Mouse (Mus musculus) CH12.LX (cell line): ENCODE measurements around the gene Arvcf. TPM values are rescaled to one million over a fixed set of nuclear protein-coding genes. Genes with fewer than 3 reads are reported as not detected.

Experiments
- DNase-seq: peaks from one replicate; pipeline ENCODE4 v3.0.0-alpha.2; 2013; ENCODE audit errors: extremely low read depth
- H3K27ac ChIP-seq: 2 replicates; pipeline ENCODE4 v1.5.1; 2012; ENCODE audit warnings: low read depth, mild to moderate bottlenecking, control low read depth, moderate library complexity; ENCODE audit not compliant: insufficient read depth
- H3K27me3 ChIP-seq: replicated peaks from 2 replicates; pipeline ENCODE3; 2012; ENCODE audit warnings: inconsistent platforms
- H3K36me3 ChIP-seq, 2 experiments: replicated peaks in 1 of 2; 2 replicates each; pipeline versions ENCODE3 to v1.6.1; 2012; ENCODE audit warnings: inconsistent platforms in 1 of 2, low read length in 1 of 2, mild to moderate bottlenecking in 1 of 2, mixed read lengths in 1 of 2, moderate library complexity in 1 of 2; ENCODE audit not compliant: control insufficient read depth in 1 of 2, insufficient read depth in 1 of 2
- H3K4me1 ChIP-seq, 2 experiments: 2 replicates each; pipeline ENCODE4 v1.6.1; 2012; ENCODE audit warnings: inconsistent platforms in 1 of 2, moderate library complexity in 1 of 2; ENCODE audit not compliant: insufficient read depth in 2 of 2, control insufficient read depth in 1 of 2
- H3K4me2 ChIP-seq: 2 replicates; pipeline ENCODE4 v1.6.1; 2012; ENCODE audit warnings: low read depth, mild to moderate bottlenecking, control low read depth; ENCODE audit not compliant: poor library complexity, insufficient read depth, severe bottlenecking
- H3K4me3 ChIP-seq, 3 experiments: fragments of 150-350 bp in 1 of 3; sonication (generic) in 1 of 3; replicated peaks in 1 of 3; 2 replicates each; pipeline versions ENCODE3 to v1.5.1; 2011 to 2012; ENCODE audit warnings: low read depth in 2 of 3, low read length in 2 of 3, mild to moderate bottlenecking in 2 of 3, moderate library complexity in 2 of 3, control low read depth in 1 of 3, improper control_type of control experiment in 1 of 3, inconsistent platforms in 1 of 3, mixed read lengths in 1 of 3; ENCODE audit not compliant: poor library complexity in 1 of 3
- H3K79me2 ChIP-seq: replicated peaks from 2 replicates; pipeline ENCODE4 v1.6.1; 2012; ENCODE audit warnings: mild to moderate bottlenecking, moderate library complexity; ENCODE audit not compliant: control insufficient read depth, poor library complexity, insufficient read depth, severe bottlenecking; ENCODE audit errors: extremely low read depth
- H3K9ac ChIP-seq: 2 replicates; pipeline ENCODE4 v1.6.1; 2012; ENCODE audit warnings: low read depth, mild to moderate bottlenecking, control low read depth, moderate library complexity; ENCODE audit not compliant: insufficient read depth
- H3K9me3 ChIP-seq: replicated peaks from 2 replicates; pipeline ENCODE3; 2012; ENCODE audit warnings: low read length, inconsistent platforms, mixed read lengths
- BHLHE40 ChIP-seq: IDR thresholded peaks from 2 replicates; pipeline ENCODE4 v1.6.1; 2011; ENCODE audit warnings: mild to moderate bottlenecking, low read depth, low read length, improper control_type of control experiment
- CTCF ChIP-seq, 2 experiments: IDR thresholded peaks in 1 of 2; conservative IDR thresholded peaks in 1 of 2; 2 replicates each; pipeline ENCODE4 v1.5.1; 2011 to 2012; ENCODE audit warnings: low read depth in 2 of 2, low read length in 2 of 2, improper control_type of control experiment in 1 of 2, inconsistent platforms in 1 of 2, mild to moderate bottlenecking in 1 of 2, moderate library complexity in 1 of 2
- E2F4 ChIP-seq: IDR thresholded peaks from 2 replicates; pipeline ENCODE4 v1.6.1; 2011; ENCODE audit warnings: low read depth, low read length, improper control_type of control experiment; ENCODE audit not compliant: insufficient replicate concordance
- ELF1 ChIP-seq: IDR thresholded peaks from 2 replicates; pipeline ENCODE4 v1.6.1; 2014; ENCODE audit warnings: low read depth, mild to moderate bottlenecking, inconsistent platforms, low read length, improper control_type of control experiment
- EP300 ChIP-seq: IDR thresholded peaks from 2 replicates; pipeline ENCODE4 v1.6.1; 2011; ENCODE audit warnings: low read length, improper control_type of control experiment
- ETS1 ChIP-seq: conservative IDR thresholded peaks from 2 replicates; pipeline ENCODE4 v1.6.1; 2012; ENCODE audit warnings: low read depth, mild to moderate bottlenecking, inconsistent platforms, low read length, improper control_type of control experiment, moderate library complexity
- GABPA ChIP-seq: IDR thresholded peaks from 2 replicates; pipeline ENCODE4 v1.6.1; 2012; ENCODE audit warnings: low read depth, low read length, improper control_type of control experiment, inconsistent platforms; ENCODE audit not compliant: insufficient replicate concordance
- HCFC1 ChIP-seq: IDR thresholded peaks from 2 replicates; pipeline ENCODE4 v1.6.1; 2012; ENCODE audit warnings: low read depth, mild to moderate bottlenecking, inconsistent platforms, low read length, improper control_type of control experiment
- IRF4 ChIP-seq: IDR thresholded peaks from 2 replicates; pipeline ENCODE4 v1.6.1; 2014; ENCODE audit warnings: low read depth, mild to moderate bottlenecking, inconsistent platforms, low read length, improper control_type of control experiment
- JUN ChIP-seq: IDR thresholded peaks from 2 replicates; pipeline ENCODE4 v1.6.1; 2011; ENCODE audit warnings: low read depth, mild to moderate bottlenecking, low read length, improper control_type of control experiment, moderate library complexity; ENCODE audit not compliant: insufficient read depth
- JUND ChIP-seq: conservative IDR thresholded peaks from 2 replicates; pipeline ENCODE4 v1.6.1; 2011; ENCODE audit warnings: low read depth, low read length, improper control_type of control experiment
- KAT2A ChIP-seq: IDR thresholded peaks from 2 replicates; pipeline ENCODE4 v1.6.1; 2012; ENCODE audit warnings: low read length, improper control_type of control experiment, inconsistent platforms; ENCODE audit not compliant: insufficient replicate concordance
- MAZ ChIP-seq: IDR thresholded peaks from 2 replicates; pipeline ENCODE4 v1.6.1; 2012; ENCODE audit warnings: low read depth, mild to moderate bottlenecking, inconsistent platforms, low read length, improper control_type of control experiment, moderate library complexity
- MXI1 ChIP-seq: IDR thresholded peaks from 2 replicates; pipeline ENCODE4 v1.6.1; 2011; ENCODE audit warnings: mild to moderate bottlenecking, low read depth, low read length, improper control_type of control experiment
- MYC ChIP-seq: IDR thresholded peaks from 2 replicates; pipeline ENCODE4 v1.6.1; 2011; ENCODE audit warnings: low read depth, mild to moderate bottlenecking, improper control_type of control experiment, low read length
- NRF1 ChIP-seq: IDR thresholded peaks from 2 replicates; pipeline ENCODE4 v1.6.1; 2014; ENCODE audit warnings: low read depth, mild to moderate bottlenecking, inconsistent platforms, low read length, improper control_type of control experiment, moderate library complexity
- POLR2A ChIP-seq: IDR thresholded peaks from 2 replicates; pipeline ENCODE4 v1.6.1; 2011; ENCODE audit warnings: low read depth, mild to moderate bottlenecking, improper control_type of control experiment, low read length
- POLR2AphosphoS2 ChIP-seq: IDR thresholded peaks from 2 replicates; pipeline ENCODE4 v1.6.1; 2011; ENCODE audit warnings: low read depth, low read length, improper control_type of control experiment
- RAD21 ChIP-seq: IDR thresholded peaks from 2 replicates; pipeline ENCODE4 v1.6.1; 2011; ENCODE audit warnings: low read depth, mild to moderate bottlenecking, low read length, improper control_type of control experiment, moderate library complexity
- TBP ChIP-seq: conservative IDR thresholded peaks from 2 replicates; pipeline ENCODE4 v1.6.1; 2011; ENCODE audit warnings: low read depth, low read length, improper control_type of control experiment
- UBTF ChIP-seq: IDR thresholded peaks from 2 replicates; pipeline ENCODE4 v1.6.1; 2012; ENCODE audit warnings: low read depth, mild to moderate bottlenecking, inconsistent platforms, low read length, improper control_type of control experiment, moderate library complexity
- USF1 ChIP-seq: IDR thresholded peaks from 2 replicates; pipeline ENCODE4 v1.6.1; 2014; ENCODE audit warnings: low read depth, mild to moderate bottlenecking, inconsistent platforms, low read length, improper control_type of control experiment
- ZC3H11A ChIP-seq: IDR thresholded peaks from 2 replicates; pipeline ENCODE4 v1.6.1; 2012; ENCODE audit warnings: low read depth, mild to moderate bottlenecking, inconsistent platforms, low read length, improper control_type of control experiment
- ZKSCAN1 ChIP-seq: IDR thresholded peaks from 2 replicates; pipeline ENCODE4 v1.6.1; 2012; ENCODE audit warnings: low read depth, inconsistent platforms, low read length, improper control_type of control experiment, borderline replicate concordance
- ZMIZ1 ChIP-seq: IDR thresholded peaks from 2 replicates; pipeline ENCODE4 v1.6.1; 2012; ENCODE audit warnings: low read depth, mild to moderate bottlenecking, inconsistent platforms, low read length, improper control_type of control experiment
- ZNF384 ChIP-seq: IDR thresholded peaks from 2 replicates; pipeline ENCODE4 v1.6.1; 2012; ENCODE audit warnings: low read depth, low read length, improper control_type of control experiment, inconsistent platforms
- dilution Hi-C: fragments of 300-500 bp; cut with MboI; formaldehyde crosslinking; loops from 2 replicates; pipeline ENCODE4 v1.14.3; 2020; ENCODE audit warnings: low sequenced_read_pairs; ENCODE audit not compliant: extremely low pct_unique_long_range_greater_than_20kb, extremely low pct_ligation_motif_present
- in situ Hi-C: fragments of 300-500 bp; cut with MboI; formaldehyde crosslinking; loops from 3 replicates; pipeline ENCODE4 v1.14.3; 2019; ENCODE audit warnings: low sequenced_read_pairs, low pct_ligation_motif_present, low pct_unique_long_range_greater_than_20kb, mixed read lengths
- polyA plus RNA-seq: library from polyadenylated mRNA; unstranded; fragments of >175 nt; gene quantifications from 2 replicates; pipeline ENCODE4 v1.2.1, GENCODE M21; 2012; ENCODE audit warnings: low read depth; ENCODE audit not compliant: insufficient read length
- total RNA-seq, 2 experiments: library from RNA; depleted of rRNA; stranded (reverse); fragments of 300-350 nt in 1 of 2; fragments of >200 nt in 1 of 2; gene quantifications; 2 replicates each; pipeline ENCODE4 v1.2.3; 2012 to 2014

The Arvcf gene
- total and polyA plus RNA-seq, 3 experiments, result 1.1 to 7.5 (median 3.9) TPM

DNA sequence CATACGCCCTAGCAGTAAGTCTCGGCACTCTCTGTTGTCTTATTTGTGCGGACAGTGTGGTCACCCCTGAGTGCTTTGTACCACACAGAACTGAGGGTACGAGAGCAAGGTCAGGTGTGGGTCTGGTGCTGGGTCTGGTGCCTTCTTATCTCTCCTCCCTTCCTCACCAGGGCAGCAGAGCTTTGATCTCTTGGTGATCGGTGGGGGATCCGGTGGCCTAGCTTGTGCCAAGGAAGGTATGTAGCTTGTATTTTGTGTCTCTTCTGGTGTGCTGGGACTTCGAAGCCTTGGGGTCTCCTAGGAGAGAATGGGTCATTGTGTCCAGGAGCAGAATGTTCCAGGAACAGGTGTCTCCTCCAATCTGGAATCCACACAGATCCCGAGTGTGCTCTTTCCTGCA is 81.7 kb downstream of the Arvcf start:
- Histone ChIP-seq H3K4me3 (no peak overlapping the region), H3K9me3 (no peaks in the 10 kb centered on the region), H3K27ac (no peak overlapping the region), H3K4me2 (no peak overlapping the region), H3K27me3 (no peaks in the 10 kb centered on the region), H3K79me2 (peaks cover 6% of the 10 kb centered on the region), H3K36me3 (peaks cover 0 to 39% of the 10 kb centered on the region in 2 experiments), H3K4me1 (peaks cover 12 to 28% of the 10 kb centered on the region in 2 experiments)
- in situ Hi-C loops, result no loop called here
- dilution Hi-C loops, result no loop called here
- no peak for DNase-seq
- TF ChIP-seq RAD21, result no peak
- TF ChIP-seq USF1, result no peak
- TF ChIP-seq MYC, result no peak
- TF ChIP-seq E2F4, result no peak
- TF ChIP-seq POLR2A, result no peak
- no peak for TF ChIP-seq MXI1
- TF ChIP-seq POLR2AphosphoS2, result no peak
- no peak for TF ChIP-seq BHLHE40
- no peak for TF ChIP-seq JUN
- TF ChIP-seq JUND, result no peak
- no peak for TF ChIP-seq ZC3H11A
- TF ChIP-seq ZNF384, result no peak
- no peak for TF ChIP-seq ELF1
- TF ChIP-seq IRF4, result no peak
- no peak for TF ChIP-seq EP300
- no peak for TF ChIP-seq NRF1
- TF ChIP-seq, all 38 proteins: peak for 0
- H3K9ac ChIP-seq, result no peak overlapping the region

GRCm38 (mm10) chr16:18430641-18431212 is 82.7 kb downstream of the Arvcf start:
- no peaks in the 10 kb centered on the region for H3K9me3 ChIP-seq
- dilution Hi-C loops (no loop called here), in situ Hi-C loops (no loop called here)
- no peak overlapping the region for H3K27ac ChIP-seq
- H3K27me3 ChIP-seq, result no peaks in the 10 kb centered on the region
- H3K79me2 ChIP-seq, result no peaks in the 10 kb centered on the region
- H3K4me2 ChIP-seq, result no peak overlapping the region
- H3K9ac ChIP-seq, result no peak overlapping the region
- TF ChIP-seq CTCF (conservative IDR thresholded peaks at IDR 0.05 in 1 of 2, IDR thresholded peaks at IDR 0.05 in 1 of 2; ENCODE audit: low read depth in 2 of 2, low read length in 2 of 2), result no peak
- TF ChIP-seq NRF1, result no peak
- TF ChIP-seq KAT2A, result no peak
- TF ChIP-seq TBP, result no peak
- no peak for TF ChIP-seq POLR2AphosphoS2
- no peak for TF ChIP-seq USF1
- TF ChIP-seq ZNF384, result no peak
- TF ChIP-seq JUND, result no peak
- TF ChIP-seq EP300, result no peak
- TF ChIP-seq HCFC1, result no peak
- TF ChIP-seq IRF4, result no peak
- no peak for TF ChIP-seq ZMIZ1
- no peak for TF ChIP-seq GABPA
- TF ChIP-seq MXI1, result no peak
- TF ChIP-seq ETS1, result no peak
- no peak for TF ChIP-seq ZC3H11A
- no peak for TF ChIP-seq UBTF
- TF ChIP-seq MAZ, result no peak
- no peak for TF ChIP-seq ZKSCAN1
- H3K4me1 ChIP-seq, result peaks cover 10 to 23% of the 10 kb centered on the region in 2 experiments
- H3K36me3 ChIP-seq, result peaks cover 3 to 49% of the 10 kb centered on the region in 2 experiments
- no peak overlapping the region for H3K4me3 ChIP-seq
- no peak for DNase-seq
